Mouse (Mus musculus) ES-E14 (cell line): Measurements from ENCODE around the gene Napa.

ENCODE experiments used
- CHD2 ChIP-seq: IDR thresholded peaks from 2 replicates; pipeline ENCODE4 v1.6.1; 2014; ENCODE audit warnings: mild to moderate bottlenecking, low read depth, low read length, inconsistent platforms
- HCFC1 ChIP-seq: IDR thresholded peaks from 2 replicates; pipeline ENCODE4 v1.6.1; 2012; ENCODE audit warnings: low read length, inconsistent platforms, borderline replicate concordance; ENCODE audit not compliant: insufficient read depth
- MAFK ChIP-seq: IDR thresholded peaks from 2 replicates; pipeline ENCODE4 v1.6.1; 2014; ENCODE audit warnings: mild to moderate bottlenecking, low read depth, low read length, inconsistent platforms; ENCODE audit not compliant: insufficient read depth
- ZC3H11A ChIP-seq: IDR thresholded peaks from 2 replicates; pipeline ENCODE4 v1.6.1; 2012; ENCODE audit warnings: low read depth, mild to moderate bottlenecking, inconsistent platforms, low read length, borderline replicate concordance
- ZNF384 ChIP-seq: IDR thresholded peaks from 2 replicates; pipeline ENCODE4 v1.6.1; 2012; ENCODE audit warnings: low read depth, low read length, inconsistent platforms

DNA sequence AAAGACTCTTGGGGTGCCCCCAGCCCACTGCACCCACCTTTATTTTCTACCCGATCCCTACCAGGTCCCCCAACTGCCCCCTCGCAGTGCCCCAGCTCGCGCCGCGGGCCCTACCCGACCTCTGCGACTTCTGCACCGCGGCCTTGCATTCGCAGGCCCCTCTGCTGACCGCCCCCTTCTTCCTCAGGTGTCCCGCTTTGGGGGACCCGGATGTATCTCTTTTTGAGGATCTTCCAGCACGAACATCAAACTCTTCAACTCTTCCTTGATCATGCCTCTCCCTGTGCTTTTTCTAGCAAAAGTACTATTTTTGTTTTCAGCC, 36.2 kb upstream of the Napa start:
- TF ChIP-seq HCFC1 = no peak
- no peak for TF ChIP-seq ZC3H11A
- no peak for TF ChIP-seq ZNF384
- TF ChIP-seq MAFK = no peak
- no peak for TF ChIP-seq CHD2
